Mouse (Mus musculus) intestine, postnatal 0 days (tissue): Measurements from ENCODE around the gene Nuak2. TPM values are rescaled to one million over a fixed set of nuclear protein-coding genes. Genes with fewer than 3 reads are reported as not detected.
A peak's percentile ranks its signal among the peaks of the same experiment; 100 is the strongest.
"Not testable (repeated sequence)": the region's sequence is repeated elsewhere in the genome, so short reads cannot be mapped to it uniquely, and the experiment has no call there.

ENCODE experiments used
- ATAC-seq: fragments of 200-750 bp; cut with Nextera tagmentation; 2 replicates; pipeline ENCODE4 v1.8.0; 2017; ENCODE audit warnings: mild to moderate bottlenecking, moderate TSS enrichment, moderate library complexity
- H3K27ac ChIP-seq: fragments of 300-500 bp; sonication (generic); 2 replicates; pipeline ENCODE4 v1.5.1; 2014; ENCODE audit warnings: mild to moderate bottlenecking, low read depth, low read length, moderate library complexity
- H3K27me3 ChIP-seq: fragments of 300-500 bp; sonication (generic); replicated peaks from 2 replicates; pipeline ENCODE4 v1.6.1; 2014; ENCODE audit warnings: low read length, mixed read lengths; ENCODE audit not compliant: control insufficient read depth, insufficient read depth
- H3K36me3 ChIP-seq: fragments of 300-500 bp; sonication (generic); 2 replicates; pipeline ENCODE4 v1.6.1; 2014; ENCODE audit warnings: mild to moderate bottlenecking, moderate library complexity; ENCODE audit not compliant: control insufficient read depth, insufficient read depth
- H3K4me1 ChIP-seq: fragments of 300-500 bp; sonication (generic); replicated peaks from 2 replicates; pipeline ENCODE4 v1.6.1; 2014; ENCODE audit warnings: antibody characterized with exemption, low read length, mixed read lengths; ENCODE audit not compliant: control insufficient read depth, insufficient read depth
- H3K4me2 ChIP-seq: fragments of 300-500 bp; sonication (generic); replicated peaks from 2 replicates; pipeline ENCODE4 v1.6.1; 2014; ENCODE audit warnings: low read depth, mild to moderate bottlenecking, moderate library complexity
- H3K4me3 ChIP-seq: fragments of 300-500 bp; sonication (generic); 2 replicates; pipeline ENCODE4 v1.5.1; 2014; ENCODE audit warnings: low read depth, low read length
- H3K9ac ChIP-seq: fragments of 300-500 bp; sonication (generic); 2 replicates; pipeline ENCODE4 v1.6.1; 2014; ENCODE audit warnings: mild to moderate bottlenecking, low read depth, low read length
- H3K9me3 ChIP-seq: fragments of 300-500 bp; sonication (generic); 2 replicates; pipeline ENCODE4 v1.6.1; 2016; ENCODE audit warnings: mixed run types; ENCODE audit not compliant: control insufficient read depth
- CTCF ChIP-seq: sonication (generic); IDR thresholded peaks from 2 replicates; pipeline ENCODE4 v1.5.1; 2016; ENCODE audit warnings: low read depth, mild to moderate bottlenecking, control low read depth, antibody characterized with exemption, moderate library complexity
- WGBS: fragments of 180-500 bp; shearing (Covaris S2); extraction: QIAGEN DNeasy Blood & Tissue Kit; methylation state at CpG from one replicate; pipeline ENCODE4 v1.1.7; 2014; 5-methylcytosine and 5-hydroxymethylcytosine counted together
- polyA plus RNA-seq: library from polyadenylated mRNA; unstranded; fragments of >200 nt; fragmentation: Nextera tagmentation; extraction: Ambion mirVana; gene quantifications from 2 replicates; pipeline ENCODE4 v1.2.1, GENCODE M21; 2015

Nuak2 gene
- polyA plus RNA-seq, 1 experiment from 2014 or later, result 20.0 TPM

DNA sequence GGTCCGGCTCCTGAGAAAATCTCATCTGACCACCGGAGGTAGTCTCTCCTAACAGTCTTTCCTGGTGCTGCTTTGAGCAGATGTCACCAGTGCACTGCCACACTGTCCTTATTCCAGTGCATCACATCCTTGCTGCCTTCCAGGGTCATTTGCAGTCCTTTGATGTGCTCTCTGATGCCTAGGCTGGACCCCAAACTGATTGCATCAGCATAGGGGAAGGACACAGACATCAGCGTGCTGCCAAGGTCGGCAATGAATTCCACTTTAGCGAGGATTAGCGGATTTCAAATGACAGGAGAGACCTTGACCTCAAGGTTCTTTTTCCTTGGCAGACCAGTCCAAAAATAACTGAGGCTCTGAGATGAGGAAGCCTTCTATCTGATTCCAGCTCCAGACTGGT lies 38.8 kb upstream of the Nuak2 start:
- H3K36me3 ChIP-seq, result no peaks in the 10 kb centered on the region
- no peak overlapping the region for H3K4me2 ChIP-seq
- no peaks in the 10 kb centered on the region for H3K9me3 ChIP-seq
- no peak overlapping the region for H3K4me3 ChIP-seq
- no peak overlapping the region for H3K9ac ChIP-seq
- H3K4me1 ChIP-seq, result no peaks in the 10 kb centered on the region
- WGBS, result 61% methylated on average over 6 of the region's 6 CpGs
- no peak for TF ChIP-seq CTCF
- no peak overlapping the region for H3K27ac ChIP-seq
- ATAC-seq, result no peak
- no peaks in the 10 kb centered on the region for H3K27me3 ChIP-seq

DNA sequence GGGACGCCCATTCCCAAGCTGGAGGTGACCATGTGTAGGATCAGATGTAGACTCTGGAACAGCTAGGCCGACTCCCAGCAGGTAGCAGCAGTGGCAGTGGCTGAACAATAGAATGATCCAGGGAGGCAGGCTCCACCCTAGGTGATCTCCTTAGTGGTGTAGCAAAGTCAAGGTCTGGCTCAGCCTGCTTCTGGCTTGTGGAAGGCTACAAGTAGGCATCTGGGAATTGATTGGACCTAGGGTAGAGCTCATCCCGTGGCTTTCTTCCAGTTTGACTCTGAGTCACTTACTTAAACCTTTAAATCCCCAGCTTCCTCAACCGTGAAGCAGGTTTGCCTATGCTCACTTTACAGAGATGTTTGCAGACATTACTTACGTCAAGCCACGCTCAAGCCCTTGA lies 35.3 kb upstream of the Nuak2 start:
- H3K9me3 ChIP-seq, H3K9ac ChIP-seq, H3K4me1 ChIP-seq, H3K4me3 ChIP-seq, H3K36me3 ChIP-seq, H3K27me3 ChIP-seq, H3K27ac ChIP-seq, H3K4me2 ChIP-seq, ATAC-seq: not testable (repeated sequence)
- WGBS, result 62% methylated on average over 6 of the region's 6 CpGs

DNA sequence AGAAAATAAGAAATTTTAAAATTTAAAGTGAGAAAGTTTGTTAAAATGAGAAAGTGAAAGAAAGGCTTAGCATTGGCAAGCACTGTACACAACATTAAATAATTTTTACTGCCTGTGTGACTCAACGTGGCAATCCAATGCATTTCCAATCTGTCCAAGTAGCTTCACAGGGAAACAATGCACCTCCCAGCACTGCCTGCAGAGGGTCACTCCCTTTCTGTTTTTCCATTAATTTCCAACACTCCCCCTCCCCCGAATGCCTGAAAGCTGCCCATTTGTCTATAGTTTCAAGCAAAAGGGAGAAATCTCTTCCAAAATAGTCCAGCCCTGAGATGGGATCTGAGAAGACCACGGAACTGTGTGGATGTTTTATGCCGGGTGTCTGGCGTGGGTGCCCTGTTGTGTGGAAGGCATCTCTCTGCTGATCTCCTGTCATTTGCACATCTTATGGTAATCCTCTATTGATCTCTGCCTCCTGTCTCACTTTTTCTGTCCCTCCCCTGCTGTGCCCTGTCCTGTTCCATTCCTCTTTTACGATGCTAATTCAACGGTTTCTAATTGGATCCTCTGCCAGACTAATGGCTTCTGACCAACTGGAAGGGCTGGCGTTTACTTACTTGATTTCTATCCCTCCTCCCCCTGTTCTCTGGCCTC lies 34.3 kb upstream of the Nuak2 start:
- Histone ChIP-seq H3K9me3 (no peaks in the 10 kb centered on the region), H3K27me3 (no peaks in the 10 kb centered on the region), H3K9ac (no peak overlapping the region), H3K27ac (no peak overlapping the region), H3K4me1 (no peaks in the 10 kb centered on the region), H3K4me2 (no peak overlapping the region), H3K4me3 (no peak overlapping the region), H3K36me3 (no peaks in the 10 kb centered on the region)
- WGBS, result 37% methylated on average over 8 of the region's 8 CpGs
- ATAC-seq, result no peak
- TF ChIP-seq CTCF, result 0 out of 2 replicates have a peak, but pooled peaks have one; percentile 4

DNA sequence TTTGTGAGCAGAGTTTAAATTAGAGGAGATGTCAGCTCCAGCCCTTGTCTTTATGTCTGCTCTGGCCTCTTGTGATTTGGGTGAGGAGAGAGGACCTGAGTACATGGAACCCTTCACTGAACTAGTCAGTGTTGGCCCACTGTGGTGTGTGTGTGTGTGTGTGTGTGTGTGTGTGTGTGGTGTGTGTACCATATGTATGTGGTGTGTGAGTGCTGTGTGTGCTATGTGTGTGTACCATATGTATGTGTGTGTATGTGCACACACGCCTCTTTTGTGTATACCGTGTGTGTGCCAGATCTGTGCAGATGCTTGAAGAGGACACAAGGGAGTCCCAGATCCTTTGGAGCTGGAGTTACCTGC lies 33.8 kb upstream of the Nuak2 start:
- no peaks in the 10 kb centered on the region for H3K27me3 ChIP-seq
- H3K4me1 ChIP-seq, result no peaks in the 10 kb centered on the region
- no peak for ATAC-seq
- no peaks in the 10 kb centered on the region for H3K36me3 ChIP-seq
- no peak for TF ChIP-seq CTCF
- H3K27ac ChIP-seq, result no peak overlapping the region
- WGBS, result 90% methylated on average over 2 of the region's 2 CpGs
- H3K9me3 ChIP-seq, result no peaks in the 10 kb centered on the region
- H3K9ac ChIP-seq, result no peak overlapping the region
- H3K4me3 ChIP-seq, result no peak overlapping the region
- H3K4me2 ChIP-seq, result no peak overlapping the region

DNA sequence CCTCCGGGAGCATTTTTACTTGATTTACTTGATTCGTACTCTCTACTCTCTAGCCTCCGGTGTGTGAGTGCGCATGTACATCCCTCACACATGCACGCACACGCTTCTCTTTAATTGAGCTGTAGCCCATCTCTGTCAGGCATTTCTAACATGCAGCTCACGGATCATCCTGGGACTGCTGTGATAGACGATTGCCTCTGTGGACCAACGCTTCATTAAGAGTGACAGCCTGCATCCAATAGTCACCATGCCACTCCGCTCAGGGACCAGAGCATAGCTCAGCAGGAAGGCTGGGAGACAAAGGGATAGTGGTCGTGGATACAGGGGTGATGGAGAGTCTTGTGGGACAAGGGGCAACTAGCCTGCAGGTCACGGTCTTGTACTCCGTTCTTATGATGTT lies 32.9 kb upstream of the Nuak2 start:
- WGBS, result 86% methylated on average over 13 of the region's 13 CpGs
- no peaks in the 10 kb centered on the region for H3K27me3 ChIP-seq
- H3K4me3 ChIP-seq, result no peak overlapping the region
- H3K4me2 ChIP-seq, result no peak overlapping the region
- no peak overlapping the region for H3K27ac ChIP-seq
- H3K9ac ChIP-seq, result no peak overlapping the region
- no peaks in the 10 kb centered on the region for H3K36me3 ChIP-seq
- H3K4me1 ChIP-seq, result no peaks in the 10 kb centered on the region
- no peaks in the 10 kb centered on the region for H3K9me3 ChIP-seq
- no peak for TF ChIP-seq CTCF
- ATAC-seq, result no peak

- Histone ChIP-seq H3K9me3 (no peaks in the 10 kb centered on the region), H3K9ac (no peak overlapping the region), H3K27me3 (no peaks in the 10 kb centered on the region), H3K4me2 (no peak overlapping the region), H3K4me3 (no peak overlapping the region), H3K4me1 (no peaks in the 10 kb centered on the region), H3K36me3 (no peaks in the 10 kb centered on the region), H3K27ac (no peak overlapping the region)
- no peak for TF ChIP-seq CTCF
- no peak for ATAC-seq
- WGBS, result 80% methylated on average over 1 of the region's 1 CpGs
Measured at GRCm38 (mm10) chr1:132286735-132287134, 29.2 kb upstream of the Nuak2 start.

DNA sequence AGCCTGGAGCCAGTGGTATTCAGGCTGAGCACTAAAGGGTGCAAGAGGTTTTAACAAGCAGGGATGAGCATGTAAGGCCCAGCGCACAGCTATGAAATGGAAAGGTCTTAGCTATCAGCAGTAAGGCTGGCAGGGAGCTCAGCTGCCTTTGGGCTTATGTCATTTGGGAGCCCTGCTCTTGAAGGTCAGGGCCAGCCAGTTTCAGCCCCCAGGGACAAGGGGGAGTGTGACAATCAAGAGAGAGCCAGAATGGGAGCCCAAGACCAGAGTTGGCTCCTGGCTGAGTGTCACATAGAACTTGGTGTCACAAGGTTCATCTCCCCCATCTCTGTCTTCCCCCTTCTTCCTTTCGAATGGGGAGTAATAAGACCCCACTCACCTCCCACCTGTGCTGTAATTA lies 28.5 kb upstream of the Nuak2 start:
- Histone ChIP-seq H3K4me1 (0 out of 2 replicates have a peak, but pooled peaks cover 3% of the 10 kb centered on the region), H3K36me3 (no peaks in the 10 kb centered on the region), H3K9me3 (no peaks in the 10 kb centered on the region), H3K4me3 (no peak overlapping the region), H3K27me3 (no peaks in the 10 kb centered on the region), H3K4me2 (no peak overlapping the region), H3K9ac (no peak overlapping the region), H3K27ac (no peak overlapping the region)
- WGBS, result 77% methylated on average over 2 of the region's 2 CpGs
- no peak for ATAC-seq
- TF ChIP-seq CTCF, result no peak
